Comparison of ENCODE assay signal across 8 mouse cellular contexts in genomic region chr7:4546050-4546449, GRCm38 (mm10). TPM values are rescaled to one million over a fixed set of nuclear protein-coding genes. Genes with fewer than 3 reads are reported as not detected.
DNase-seq lines count a peak whose midpoint lies in the region; ATAC-seq and TF ChIP-seq lines count a peak whose summit lies in the region.

No protein-coding gene starts in this region.

- WGBS in lung, embryonic 14.5 days = 69% methylated on average over 15 of the region's 15 CpGs
- 78% methylated on average over 15 of the region's 15 CpGs for WGBS in forebrain, embryonic 10.5 days
- WGBS in hindbrain, embryonic 12.5 days = 71% methylated on average over 15 of the region's 15 CpGs
- 57% methylated on average over 15 of the region's 15 CpGs for WGBS in midbrain, embryonic 16.5 days
- 59% methylated on average over 15 of the region's 15 CpGs for WGBS in liver, embryonic 12.5 days (ENCODE audit: insufficient replicate concordance)

- H3K27me3 ChIP-seq in lung, embryonic 14.5 days (ENCODE audit: insufficient read depth, low read length) = 0 out of 2 replicates have a peak, but pooled peaks cover 3% of the 10 kb centered on the region
- H3K27me3 ChIP-seq in forebrain, embryonic 10.5 days (ENCODE audit: poor library complexity, severe bottlenecking) = peaks cover 16% of the 10 kb centered on the region
- 0 out of 2 replicates have a peak, but pooled peaks cover 2% of the 10 kb centered on the region for H3K27me3 ChIP-seq in hindbrain, embryonic 12.5 days
- H3K27me3 ChIP-seq in midbrain, embryonic 16.5 days (ENCODE audit: control insufficient read depth, insufficient read depth, low read depth, low read length) = no peaks in the 10 kb centered on the region
- H3K27me3 ChIP-seq in liver, embryonic 12.5 days (replicated peaks) = peaks cover 35% of the 10 kb centered on the region

- no peak for TF ChIP-seq CTCF in lung, embryonic 14.5 days (IDR thresholded peaks at IDR 0.05; ENCODE audit: low read depth)

- H3K36me3 ChIP-seq in lung, embryonic 14.5 days (ENCODE audit: insufficient read depth) = no peaks in the 10 kb centered on the region
- no peaks in the 10 kb centered on the region for H3K36me3 ChIP-seq in forebrain, embryonic 10.5 days (replicated peaks)
- H3K36me3 ChIP-seq in hindbrain, embryonic 12.5 days = peaks cover 16% of the 10 kb centered on the region; the same call in 1 of the 2 replicates
- peaks cover 6% of the 10 kb centered on the region for H3K36me3 ChIP-seq in midbrain, embryonic 16.5 days (ENCODE audit: control insufficient read depth, insufficient read depth, low read length)
- H3K36me3 ChIP-seq in liver, embryonic 12.5 days = no peaks in the 10 kb centered on the region

- no peak overlapping the region for H3K9ac ChIP-seq in lung, embryonic 14.5 days
- peak overlapping the region; percentile 66 for H3K9ac ChIP-seq in hindbrain, embryonic 12.5 days
- peak overlapping the region; percentile 78 for H3K9ac ChIP-seq in midbrain, embryonic 16.5 days (ENCODE audit: low read depth, low read length)
- H3K9ac ChIP-seq in liver, embryonic 12.5 days = no peak overlapping the region

- no peaks in the 10 kb centered on the region for H3K9me3 ChIP-seq in lung, embryonic 14.5 days (ENCODE audit: low read depth, low read length)
- H3K9me3 ChIP-seq in forebrain, embryonic 10.5 days = no peaks in the 10 kb centered on the region
- no peaks in the 10 kb centered on the region for H3K9me3 ChIP-seq in hindbrain, embryonic 12.5 days (replicated peaks)
- no peaks in the 10 kb centered on the region for H3K9me3 ChIP-seq in midbrain, embryonic 16.5 days (replicated peaks; ENCODE audit: control insufficient read depth, low read length, poor library complexity, severe bottlenecking)
- no peaks in the 10 kb centered on the region for H3K9me3 ChIP-seq in liver, embryonic 12.5 days (replicated peaks)

- ATAC-seq in lung, embryonic 14.5 days (ENCODE audit: insufficient read depth) = 0 out of 2 replicates have a peak, but pooled peaks have one; percentile 7
- peak; percentile 46 for ATAC-seq in hindbrain, embryonic 12.5 days (ENCODE audit: low FRiP score)
- peak; percentile 38 for ATAC-seq in midbrain, embryonic 16.5 days
- no peak for ATAC-seq in liver, embryonic 12.5 days

- H3K4me1 ChIP-seq in lung, embryonic 14.5 days (ENCODE audit: insufficient read depth) = 0 out of 2 replicates have a peak, but pooled peaks cover 6% of the 10 kb centered on the region
- peaks cover 17% of the 10 kb centered on the region for H3K4me1 ChIP-seq in forebrain, embryonic 10.5 days
- H3K4me1 ChIP-seq in hindbrain, embryonic 12.5 days = peaks cover 13% of the 10 kb centered on the region
- H3K4me1 ChIP-seq in midbrain, embryonic 16.5 days (ENCODE audit: control insufficient read depth, insufficient read depth, low read length) = peaks cover 10% of the 10 kb centered on the region
- peaks cover 8% of the 10 kb centered on the region for H3K4me1 ChIP-seq in liver, embryonic 12.5 days

- H3K4me2 ChIP-seq in lung, embryonic 14.5 days = 0 out of 2 replicates have a peak overlapping the region, but pooled peaks have one; percentile 56
- peak overlapping the region; percentile 62 for H3K4me2 ChIP-seq in hindbrain, embryonic 12.5 days (replicated peaks)
- peak overlapping the region; percentile 90 for H3K4me2 ChIP-seq in midbrain, embryonic 16.5 days (ENCODE audit: low read length)
- no peak overlapping the region for H3K4me2 ChIP-seq in liver, embryonic 12.5 days

- no peak overlapping the region for H3K4me3 ChIP-seq in lung, embryonic 14.5 days (ENCODE audit: low read depth, low read length)
- peak overlapping the region; percentile 56 for H3K4me3 ChIP-seq in forebrain, embryonic 10.5 days
- H3K4me3 ChIP-seq in hindbrain, embryonic 12.5 days = peak overlapping the region; percentile 46
- peak overlapping the region; percentile 63 for H3K4me3 ChIP-seq in midbrain, embryonic 16.5 days (ENCODE audit: low read depth, low read length)
- no peak overlapping the region for H3K4me3 ChIP-seq in liver, embryonic 12.5 days

- H3K27ac ChIP-seq in lung, embryonic 14.5 days (ENCODE audit: low read depth) = no peak overlapping the region
- H3K27ac ChIP-seq in forebrain, embryonic 10.5 days = peak overlapping the region; percentile 77
- H3K27ac ChIP-seq in hindbrain, embryonic 12.5 days = peak overlapping the region; percentile 84
- peak overlapping the region; percentile 95 for H3K27ac ChIP-seq in midbrain, embryonic 16.5 days (ENCODE audit: low read length)
- no peak overlapping the region for H3K27ac ChIP-seq in liver, embryonic 12.5 days

- no peak for DNase-seq in lung, embryonic 14.5 days
- DNase-seq in lung, postnatal 10 days = no peak
- no peak for DNase-seq in forebrain, embryonic 10.5 days (ENCODE audit: extremely low spot score, low spot score)
- no peak for DNase-seq in layer of hippocampus, adult 9-11 months
- DNase-seq in thymus, postnatal 10 days (ENCODE audit: low spot score in 2 of 2) = no peak

RNA-seq across cellular contexts. Expression of gene Syt5, which starts 1.3 kb away (rescaled TPM):
- 3.9 and 4.9 TPM in 2 replicates for polyA plus RNA-seq in lung, embryonic 14.5 days (2014; fragmentation: Nextera tagmentation; extraction: Ambion mirVana)
- polyA plus RNA-seq in forebrain, embryonic 10.5 days (2016; fragmentation: Nextera tagmentation; extraction: Ambion mirVana) = 4.9 and 6.7 TPM in 2 replicates
- polyA plus RNA-seq in hindbrain, embryonic 12.5 days (2016; fragmentation: Nextera tagmentation; extraction: Ambion mirVana) = 32.9 and 33.2 TPM in 2 replicates
- 185 and 186 TPM in 2 replicates for polyA plus RNA-seq in midbrain, embryonic 16.5 days (2015; fragmentation: Nextera tagmentation; extraction: Ambion mirVana)
- polyA plus RNA-seq in liver, embryonic 12.5 days (2016; fragmentation: Nextera tagmentation; extraction: Ambion mirVana) = 0.84 and 1.3 TPM in 2 replicates

RNA-seq across cellular contexts. Expression of gene Dnaaf3, which starts 13.8 kb away (rescaled TPM):
- polyA plus RNA-seq in lung, embryonic 14.5 days (2014; fragmentation: Nextera tagmentation; extraction: Ambion mirVana) = 0.87 and 1.2 TPM in 2 replicates
- polyA plus RNA-seq in forebrain, embryonic 10.5 days (2016; fragmentation: Nextera tagmentation; extraction: Ambion mirVana) = 2.7 and 3.2 TPM in 2 replicates
- polyA plus RNA-seq in hindbrain, embryonic 12.5 days (2016; fragmentation: Nextera tagmentation; extraction: Ambion mirVana) = 2.5 and 3.6 TPM in 2 replicates
- 2.2 and 2.4 TPM in 2 replicates for polyA plus RNA-seq in midbrain, embryonic 16.5 days (2015; fragmentation: Nextera tagmentation; extraction: Ambion mirVana)
- polyA plus RNA-seq in liver, embryonic 12.5 days (2016; fragmentation: Nextera tagmentation; extraction: Ambion mirVana) = 0.24 and 0.26 TPM in 2 replicates

RNA-seq across cellular contexts. Expression of gene Tnni3, which starts 22.0 kb away (rescaled TPM):
- 5.3 and 47.0 TPM in 2 replicates for polyA plus RNA-seq in lung, embryonic 14.5 days (2014; fragmentation: Nextera tagmentation; extraction: Ambion mirVana)
- polyA plus RNA-seq in forebrain, embryonic 10.5 days (2016; fragmentation: Nextera tagmentation; extraction: Ambion mirVana) = 1.8 and 1.9 TPM in 2 replicates
- 2.2 and 3.1 TPM in 2 replicates for polyA plus RNA-seq in hindbrain, embryonic 12.5 days (2016; fragmentation: Nextera tagmentation; extraction: Ambion mirVana)
- 1.8 TPM in 2 replicates for polyA plus RNA-seq in midbrain, embryonic 16.5 days (2015; fragmentation: Nextera tagmentation; extraction: Ambion mirVana)
- 1.7 and 1.8 TPM in 2 replicates for polyA plus RNA-seq in liver, embryonic 12.5 days (2016; fragmentation: Nextera tagmentation; extraction: Ambion mirVana)

RNA-seq across cellular contexts. Expression of gene Tnnt1, which starts 29.9 kb away (rescaled TPM):
- 6.3 and 15.4 TPM in 2 replicates for polyA plus RNA-seq in lung, embryonic 14.5 days (2014; fragmentation: Nextera tagmentation; extraction: Ambion mirVana)
- 4.3 and 4.5 TPM in 2 replicates for polyA plus RNA-seq in forebrain, embryonic 10.5 days (2016; fragmentation: Nextera tagmentation; extraction: Ambion mirVana)
- polyA plus RNA-seq in hindbrain, embryonic 12.5 days (2016; fragmentation: Nextera tagmentation; extraction: Ambion mirVana) = 19.2 and 72.4 TPM in 2 replicates
- polyA plus RNA-seq in midbrain, embryonic 16.5 days (2015; fragmentation: Nextera tagmentation; extraction: Ambion mirVana) = 3.2 and 3.6 TPM in 2 replicates
- 13.7 and 17.9 TPM in 2 replicates for polyA plus RNA-seq in liver, embryonic 12.5 days (2016; fragmentation: Nextera tagmentation; extraction: Ambion mirVana)

RNA-seq across cellular contexts. Expression of gene Ppp1r12c, which starts 44.6 kb away (rescaled TPM):
- 54.3 TPM in 2 replicates for polyA plus RNA-seq in lung, embryonic 14.5 days (2014; fragmentation: Nextera tagmentation; extraction: Ambion mirVana)
- 34.2 and 34.8 TPM in 2 replicates for polyA plus RNA-seq in forebrain, embryonic 10.5 days (2016; fragmentation: Nextera tagmentation; extraction: Ambion mirVana)
- 65.8 and 72.0 TPM in 2 replicates for polyA plus RNA-seq in hindbrain, embryonic 12.5 days (2016; fragmentation: Nextera tagmentation; extraction: Ambion mirVana)
- 35.6 and 44.7 TPM in 2 replicates for polyA plus RNA-seq in midbrain, embryonic 16.5 days (2015; fragmentation: Nextera tagmentation; extraction: Ambion mirVana)
- polyA plus RNA-seq in liver, embryonic 12.5 days (2016; fragmentation: Nextera tagmentation; extraction: Ambion mirVana) = 41.1 and 42.9 TPM in 2 replicates

Comparison
In these comparisons a context has a peak if more than half of its experiments do, and no peak if none do; other contexts are left out.
1. H3K27ac ChIP-seq: peak in forebrain, embryonic 10.5 days (single experiment), hindbrain, embryonic 12.5 days (single experiment) and midbrain, embryonic 16.5 days (single experiment); none in lung, embryonic 14.5 days (single experiment) and liver, embryonic 12.5 days (single experiment).
2. H3K4me3 ChIP-seq: peak in forebrain, embryonic 10.5 days (single experiment), hindbrain, embryonic 12.5 days (single experiment) and midbrain, embryonic 16.5 days (single experiment); none in lung, embryonic 14.5 days (single experiment) and liver, embryonic 12.5 days (single experiment).
3. H3K9ac ChIP-seq: peak in hindbrain, embryonic 12.5 days (single experiment) and midbrain, embryonic 16.5 days (single experiment); none in lung, embryonic 14.5 days (single experiment) and liver, embryonic 12.5 days (single experiment).